Comparison of ENCODE assay signal across 9 mouse cellular contexts in genomic region chr9:66181126-66181825, GRCm38 (mm10). TPM values are rescaled to one million over a fixed set of nuclear protein-coding genes. Genes with fewer than 3 reads are reported as not detected.
DNase-seq lines count a peak whose midpoint lies in the region; ATAC-seq and TF ChIP-seq lines count a peak whose summit lies in the region.
"Had no signal": no experiment of that assay in that cellular context is flagged by ENCODE, and none has a peak within 500 bp of the region (broad histone marks: within the 10 kb centered on the region; RNA-seq: fewer than 3 reads in every experiment).

No protein-coding gene starts in this region.

- DNase-seq in midbrain, embryonic 10.5 days (ENCODE audit: low spot score), result no peak
- no peak for DNase-seq in midbrain, postnatal 0 days (ENCODE audit: low spot score)
- DNase-seq in liver, postnatal 0 days, result peak; percentile 54
- peak; percentile 66 for DNase-seq in stomach, postnatal 0 days (ENCODE audit: low spot score)
- no peak for DNase-seq in adrenal gland, postnatal 14 days
- DNase-seq in left cerebral cortex, adult 18-20 months (ENCODE audit: low spot score in 2 of 2), result no peak

- peaks cover 7% of the 10 kb centered on the region; the same call in 1 of the 2 replicates for H3K27me3 ChIP-seq in midbrain, embryonic 10.5 days (ENCODE audit: low read depth, poor library complexity, severe bottlenecking)
- H3K27me3 ChIP-seq in midbrain, postnatal 0 days (ENCODE audit: insufficient read depth, low read length), result no peaks in the 10 kb centered on the region
- no peaks in the 10 kb centered on the region for H3K27me3 ChIP-seq in embryonic facial prominence, embryonic 13.5 days
- no peaks in the 10 kb centered on the region for H3K27me3 ChIP-seq in liver, postnatal 0 days (ENCODE audit: insufficient read depth, low read length)
- H3K27me3 ChIP-seq in stomach, postnatal 0 days (ENCODE audit: control insufficient read depth, insufficient read depth, low read length), result no peaks in the 10 kb centered on the region

- peak overlapping the region; percentile 65 for H3K27ac ChIP-seq in midbrain, embryonic 10.5 days (replicated peaks)
- no peak overlapping the region for H3K27ac ChIP-seq in midbrain, postnatal 0 days (ENCODE audit: low read depth, low read length)
- peak overlapping the region; percentile 55 for H3K27ac ChIP-seq in embryonic facial prominence, embryonic 13.5 days
- peak overlapping the region; percentile 95 for H3K27ac ChIP-seq in liver, postnatal 0 days (ENCODE audit: low read depth)
- peak overlapping the region; percentile 69 for H3K27ac ChIP-seq in stomach, postnatal 0 days (replicated peaks)

- 78% methylated on average over 4 of the region's 4 CpGs for WGBS in midbrain, embryonic 10.5 days
- WGBS in midbrain, postnatal 0 days, result 87% methylated on average over 4 of the region's 4 CpGs
- 77% methylated on average over 4 of the region's 4 CpGs for WGBS in embryonic facial prominence, embryonic 13.5 days
- 57% methylated on average over 4 of the region's 4 CpGs for WGBS in liver, postnatal 0 days (ENCODE audit: insufficient replicate concordance)
- 74% methylated on average over 4 of the region's 4 CpGs for WGBS in stomach, postnatal 0 days

- H3K4me3 ChIP-seq in midbrain, embryonic 10.5 days, result no peak overlapping the region
- no peak overlapping the region for H3K4me3 ChIP-seq in midbrain, postnatal 0 days (ENCODE audit: low read depth, low read length)
- H3K4me3 ChIP-seq in embryonic facial prominence, embryonic 13.5 days, result no peak overlapping the region
- H3K4me3 ChIP-seq in liver, postnatal 0 days (ENCODE audit: low read depth, low read length), result no peak overlapping the region
- no peak overlapping the region for H3K4me3 ChIP-seq in stomach, postnatal 0 days (ENCODE audit: low read depth, low read length)

- TF ChIP-seq CTCF in midbrain, postnatal 0 days (IDR thresholded peaks at IDR 0.05), result no peak
- 0 out of 2 replicates have a peak, but pooled peaks have one; percentile 5 for TF ChIP-seq CTCF in liver, postnatal 0 days (IDR thresholded peaks at IDR 0.05; ENCODE audit: low read depth)
- no peak for TF ChIP-seq CTCF in stomach, postnatal 0 days (IDR thresholded peaks at IDR 0.05; ENCODE audit: low read depth)

- no peak overlapping the region for H3K4me2 ChIP-seq in midbrain, postnatal 0 days (ENCODE audit: low read depth, low read length, poor library complexity, severe bottlenecking)
- H3K4me2 ChIP-seq in embryonic facial prominence, embryonic 13.5 days, result no peak overlapping the region
- H3K4me2 ChIP-seq in liver, postnatal 0 days (ENCODE audit: low read depth, low read length), result peak overlapping the region; percentile 59
- no peak overlapping the region for H3K4me2 ChIP-seq in stomach, postnatal 0 days (replicated peaks; ENCODE audit: low read depth)

- H3K4me1 ChIP-seq in midbrain, embryonic 10.5 days, result peaks cover 38% of the 10 kb centered on the region
- no peaks in the 10 kb centered on the region for H3K4me1 ChIP-seq in midbrain, postnatal 0 days (ENCODE audit: insufficient read depth, low read length)
- H3K4me1 ChIP-seq in embryonic facial prominence, embryonic 13.5 days, result peaks cover 12% of the 10 kb centered on the region
- peaks cover 94% of the 10 kb centered on the region for H3K4me1 ChIP-seq in liver, postnatal 0 days (ENCODE audit: insufficient read depth)
- H3K4me1 ChIP-seq in stomach, postnatal 0 days (replicated peaks; ENCODE audit: control insufficient read depth, insufficient read depth), result no peaks in the 10 kb centered on the region

- ATAC-seq in midbrain, postnatal 0 days (ENCODE audit: low FRiP score), result no peak
- no peak for ATAC-seq in embryonic facial prominence, embryonic 13.5 days (ENCODE audit: insufficient number of reproducible peaks, insufficient read depth, low FRiP score, low TSS enrichment, low read depth)
- ATAC-seq in liver, postnatal 0 days, result peak; percentile 33
- ATAC-seq in stomach, postnatal 0 days (ENCODE audit: low FRiP score, low TSS enrichment), result peak; percentile 75
- no peak for ATAC-seq in granulocyte monocyte progenitor cell, adult 5-6 weeks (replicated peaks; ENCODE audit: poor library complexity, severe bottlenecking)
- ATAC-seq: hindbrain, embryonic 16.5 days had no signal

- no peak overlapping the region for H3K9ac ChIP-seq in midbrain, postnatal 0 days (replicated peaks; ENCODE audit: low read length, poor library complexity, severe bottlenecking)
- no peak overlapping the region for H3K9ac ChIP-seq in embryonic facial prominence, embryonic 13.5 days
- peak overlapping the region; percentile 53 for H3K9ac ChIP-seq in liver, postnatal 0 days (replicated peaks)
- no peak overlapping the region for H3K9ac ChIP-seq in stomach, postnatal 0 days (ENCODE audit: low read length)

- no peak for TF ChIP-seq EP300 in liver, postnatal 0 days (IDR thresholded peaks at IDR 0.05; ENCODE audit: low read depth)
- no peak for TF ChIP-seq EP300 in stomach, postnatal 0 days (optimal IDR thresholded peaks at IDR 0.05)

- H3K36me3 ChIP-seq in midbrain, embryonic 10.5 days, result no peaks in the 10 kb centered on the region
- no peaks in the 10 kb centered on the region for H3K36me3 ChIP-seq in midbrain, postnatal 0 days (ENCODE audit: insufficient read depth, low read length)
- no peaks in the 10 kb centered on the region for H3K36me3 ChIP-seq in embryonic facial prominence, embryonic 13.5 days
- H3K36me3 ChIP-seq in liver, postnatal 0 days (replicated peaks; ENCODE audit: insufficient read depth, low read length), result no peaks in the 10 kb centered on the region; the same call in 1 of the 2 replicates
- no peaks in the 10 kb centered on the region for H3K36me3 ChIP-seq in stomach, postnatal 0 days (ENCODE audit: control insufficient read depth, insufficient read depth, low read length)

- H3K9me3 ChIP-seq in midbrain, embryonic 10.5 days (replicated peaks), result no peaks in the 10 kb centered on the region
- H3K9me3 ChIP-seq in midbrain, postnatal 0 days (ENCODE audit: low read length), result no peaks in the 10 kb centered on the region
- no peaks in the 10 kb centered on the region for H3K9me3 ChIP-seq in embryonic facial prominence, embryonic 13.5 days
- H3K9me3 ChIP-seq in liver, postnatal 0 days (ENCODE audit: low read length), result no peaks in the 10 kb centered on the region
- H3K9me3 ChIP-seq in stomach, postnatal 0 days (ENCODE audit: control insufficient read depth, low read length), result no peaks in the 10 kb centered on the region

RNA-seq across cellular contexts. Expression of gene Dapk2, which starts 23.3 kb away (rescaled TPM):
- 6.3 TPM in 2 replicates for polyA plus RNA-seq in midbrain, embryonic 10.5 days (2016; fragmentation: Nextera tagmentation; extraction: Ambion mirVana)
- 0.14 and 1.1 TPM in 2 replicates for total RNA-seq in midbrain, postnatal 0 days (2014; rRNA removed)
- polyA plus RNA-seq in midbrain, postnatal 0 days (2015; fragmentation: Nextera tagmentation; extraction: Ambion mirVana), result 0.43 and 0.58 TPM in 2 replicates
- 5.3 and 6.7 TPM in 2 replicates for polyA plus RNA-seq in embryonic facial prominence, embryonic 13.5 days (2015; fragmentation: Nextera tagmentation; extraction: Ambion mirVana)
- polyA plus RNA-seq in liver, postnatal 0 days (2015; fragmentation: Nextera tagmentation; extraction: Ambion mirVana), result 21.6 and 23.4 TPM in 2 replicates
- polyA plus RNA-seq in stomach, postnatal 0 days (2015; fragmentation: Nextera tagmentation; extraction: Ambion mirVana), result 11.8 and 13.2 TPM in 2 replicates
- 0.30 and 0.58 TPM in 2 replicates for total RNA-seq in granulocyte monocyte progenitor cell, adult 5-6 weeks (2014; fragmentation: Nextera tagmentation)
- 0.31 and 1.9 TPM in 2 replicates for total RNA-seq in granulocyte monocyte progenitor cell, adult 5-6 weeks (2017)
- total RNA-seq in adrenal gland, postnatal 14 days (2021), result 9.2 and 9.6 TPM in 2 replicates
- total RNA-seq in left cerebral cortex, adult 18-20 months (2021), result 1 to 10 TPM; 2.5 to 2.7 TPM

RNA-seq across cellular contexts. Expression of gene Ciao2a, which starts 54.9 kb away (rescaled TPM):
- 150 and 156 TPM in 2 replicates for polyA plus RNA-seq in midbrain, embryonic 10.5 days (2016; fragmentation: Nextera tagmentation; extraction: Ambion mirVana)
- total RNA-seq in midbrain, postnatal 0 days (2014; rRNA removed), result 27.5 and 28.2 TPM in 2 replicates
- 62.1 and 65.7 TPM in 2 replicates for polyA plus RNA-seq in midbrain, postnatal 0 days (2015; fragmentation: Nextera tagmentation; extraction: Ambion mirVana)
- 177 and 184 TPM in 2 replicates for polyA plus RNA-seq in embryonic facial prominence, embryonic 13.5 days (2015; fragmentation: Nextera tagmentation; extraction: Ambion mirVana)
- 122 and 133 TPM in 2 replicates for polyA plus RNA-seq in liver, postnatal 0 days (2015; fragmentation: Nextera tagmentation; extraction: Ambion mirVana)
- polyA plus RNA-seq in stomach, postnatal 0 days (2015; fragmentation: Nextera tagmentation; extraction: Ambion mirVana), result 131 and 138 TPM in 2 replicates
- total RNA-seq in granulocyte monocyte progenitor cell, adult 5-6 weeks (2014; fragmentation: Nextera tagmentation), result 237 and 248 TPM in 2 replicates
- 172 and 204 TPM in 2 replicates for total RNA-seq in granulocyte monocyte progenitor cell, adult 5-6 weeks (2017)
- total RNA-seq in adrenal gland, postnatal 14 days (2021), result 80.7 and 86.2 TPM in 2 replicates
- total RNA-seq in left cerebral cortex, adult 18-20 months (2021), result 10 to 100 TPM; 28.7 to 33.7 TPM

RNA-seq across cellular contexts. Expression of gene Snx1, which starts 54.9 kb away (rescaled TPM):
- polyA plus RNA-seq in midbrain, embryonic 10.5 days (2016; fragmentation: Nextera tagmentation; extraction: Ambion mirVana), result 138 and 142 TPM in 2 replicates
- 42.3 and 47.1 TPM in 2 replicates for total RNA-seq in midbrain, postnatal 0 days (2014; rRNA removed)
- polyA plus RNA-seq in midbrain, postnatal 0 days (2015; fragmentation: Nextera tagmentation; extraction: Ambion mirVana), result 38.1 and 44.0 TPM in 2 replicates
- polyA plus RNA-seq in embryonic facial prominence, embryonic 13.5 days (2015; fragmentation: Nextera tagmentation; extraction: Ambion mirVana), result 119 and 131 TPM in 2 replicates
- 30.4 and 34.5 TPM in 2 replicates for polyA plus RNA-seq in liver, postnatal 0 days (2015; fragmentation: Nextera tagmentation; extraction: Ambion mirVana)
- polyA plus RNA-seq in stomach, postnatal 0 days (2015; fragmentation: Nextera tagmentation; extraction: Ambion mirVana), result 77.5 and 77.6 TPM in 2 replicates
- total RNA-seq in granulocyte monocyte progenitor cell, adult 5-6 weeks (2014; fragmentation: Nextera tagmentation), result 71.0 and 93.3 TPM in 2 replicates
- 109 and 124 TPM in 2 replicates for total RNA-seq in granulocyte monocyte progenitor cell, adult 5-6 weeks (2017)
- total RNA-seq in adrenal gland, postnatal 14 days (2021), result 85.3 and 88.2 TPM in 2 replicates
- total RNA-seq in left cerebral cortex, adult 18-20 months (2021), result 10 to 100 TPM; 69.6 to 74.9 TPM

Comparison
In these comparisons a context has a peak if more than half of its experiments do, and no peak if none do; other contexts are left out.
1. DNase-seq: peak in liver, postnatal 0 days (single experiment) and stomach, postnatal 0 days (single experiment); none in midbrain, embryonic 10.5 days (single experiment), midbrain, postnatal 0 days (single experiment), adrenal gland, postnatal 14 days (single experiment) and left cerebral cortex, adult 18-20 months (0 of 2).
2. ATAC-seq: peak in liver, postnatal 0 days (single experiment) and stomach, postnatal 0 days (single experiment); none in midbrain, postnatal 0 days (single experiment), embryonic facial prominence, embryonic 13.5 days (single experiment) and granulocyte monocyte progenitor cell, adult 5-6 weeks (single experiment).